Mouse (Mus musculus): ENCODE measurements around the gene Slc35e3.

Gene Slc35e3

DNA sequence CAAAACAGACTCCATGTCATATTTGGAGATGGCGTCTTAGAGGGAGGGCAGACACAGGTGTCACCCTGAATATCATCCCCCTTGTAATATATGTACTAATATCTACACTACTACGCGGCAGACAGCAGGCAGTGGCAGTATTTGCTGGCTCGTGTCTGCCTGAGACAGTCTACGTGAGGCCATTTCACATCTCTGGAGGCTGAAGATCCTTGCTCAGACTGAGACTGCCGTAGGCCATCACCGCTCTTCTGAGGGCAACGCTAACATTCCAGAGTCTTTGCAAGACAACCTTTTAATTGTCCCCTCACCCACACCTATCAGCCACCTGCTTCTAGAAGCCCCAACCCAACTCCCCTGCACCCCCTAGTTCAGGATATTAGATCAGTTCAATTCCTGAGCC is 32.7 kb downstream of the Slc35e3 start:
- DNase-seq (ENCODE audit: low spot score): no peak

DNA sequence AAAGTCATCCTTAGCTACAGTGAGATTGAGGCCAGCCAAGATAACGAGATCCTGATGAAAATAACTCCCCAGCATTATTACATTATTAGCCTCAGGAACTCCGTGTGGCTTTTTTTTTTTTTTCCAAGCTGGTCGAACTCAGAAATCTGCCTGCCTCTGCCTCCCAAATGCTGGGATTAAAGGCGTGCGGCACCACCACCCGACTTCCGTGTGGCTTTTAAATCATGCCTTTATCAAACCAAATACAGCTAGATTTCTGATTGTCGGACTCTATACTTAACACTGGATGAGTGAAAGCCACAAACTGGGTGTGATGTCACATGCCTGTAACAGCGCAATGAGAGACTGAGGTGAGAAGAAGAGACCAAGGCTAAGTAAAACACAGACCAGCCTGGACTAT is 33.3 kb downstream of the Slc35e3 start:
- DNase-seq (ENCODE audit: low spot score): no peak

DNA sequence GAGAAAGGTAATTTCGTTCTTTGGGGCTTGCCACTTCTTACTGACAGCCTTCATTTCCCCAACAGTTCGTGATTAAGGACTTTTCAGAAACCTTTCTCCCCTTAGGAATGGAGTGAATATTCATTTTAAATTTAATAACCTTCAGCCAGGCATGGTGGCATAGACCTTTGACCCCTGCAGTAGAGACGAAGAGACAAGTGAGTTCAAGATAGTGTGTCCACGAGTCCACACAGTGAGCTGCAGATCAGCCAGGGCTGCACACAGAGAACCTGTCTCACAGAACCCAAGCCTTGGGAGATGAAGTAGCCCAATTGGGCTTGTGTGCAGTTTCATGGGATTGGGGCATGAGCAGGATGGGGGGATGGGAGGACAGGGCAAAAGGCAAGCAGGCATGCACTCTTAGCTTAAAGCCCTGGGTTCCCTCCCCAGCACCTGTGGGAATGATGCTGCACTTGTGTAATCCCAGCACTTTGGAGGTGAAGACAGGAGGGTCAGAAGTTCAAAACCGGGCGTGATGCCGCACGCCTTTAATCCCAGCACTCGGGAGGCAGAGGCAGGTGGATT is 33.9 kb downstream of the Slc35e3 start:
- DNase-seq (ENCODE audit: low spot score): no peak

DNA sequence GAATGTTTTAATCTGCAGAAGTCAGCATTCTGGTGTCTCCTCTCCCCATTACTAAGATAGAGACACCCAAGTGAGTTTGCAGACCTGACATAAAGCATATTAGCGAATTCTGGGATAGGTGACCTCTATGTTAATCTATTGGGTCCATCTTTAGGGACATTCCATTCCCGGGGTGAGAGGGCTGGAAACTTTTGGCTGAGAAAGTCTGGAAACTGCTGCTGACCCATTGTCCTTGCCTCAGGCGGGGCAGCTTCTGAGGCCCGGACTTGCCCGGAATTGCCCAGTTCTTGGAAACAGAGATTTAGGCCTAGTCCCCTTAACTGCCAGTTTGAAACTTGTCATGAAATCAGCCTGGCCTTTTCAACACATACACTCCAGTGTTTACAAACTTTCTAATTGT is 34.8 kb downstream of the Slc35e3 start:
- no peak for DNase-seq (ENCODE audit: low spot score)

DNA sequence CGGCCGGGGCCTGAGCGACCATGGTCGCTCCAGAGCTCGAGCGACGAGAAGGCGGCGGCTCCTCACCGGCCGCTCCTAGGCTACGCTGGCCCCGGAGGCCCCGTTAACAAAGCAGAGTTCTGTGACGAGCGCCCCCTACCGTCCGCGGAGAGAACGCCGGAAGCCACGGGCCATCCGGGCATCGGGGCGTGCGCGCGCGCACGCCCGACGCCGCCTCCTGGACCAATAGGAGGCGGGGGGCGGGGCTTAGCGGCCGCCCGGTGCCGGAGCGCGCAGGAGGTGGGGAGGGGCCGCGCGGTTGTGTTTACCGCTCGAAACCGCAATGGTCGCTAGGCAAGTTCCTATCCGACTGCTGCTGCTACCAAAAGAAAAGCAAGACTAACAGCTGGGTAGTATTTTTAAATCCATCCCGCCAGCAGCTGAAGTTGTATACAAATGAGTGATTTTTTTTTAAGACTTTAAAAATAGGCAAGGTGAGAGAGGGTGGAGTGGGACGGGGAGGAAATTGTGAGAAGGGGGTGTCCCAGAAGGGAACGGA is 35.5 kb downstream of the Slc35e3 start, which contains the start of gene Mdm2:
Gene Mdm2, minus strand, starts transcription at position 155 of the 538 bp plus-strand sequence.
- no peak for DNase-seq (ENCODE audit: low spot score)

DNA sequence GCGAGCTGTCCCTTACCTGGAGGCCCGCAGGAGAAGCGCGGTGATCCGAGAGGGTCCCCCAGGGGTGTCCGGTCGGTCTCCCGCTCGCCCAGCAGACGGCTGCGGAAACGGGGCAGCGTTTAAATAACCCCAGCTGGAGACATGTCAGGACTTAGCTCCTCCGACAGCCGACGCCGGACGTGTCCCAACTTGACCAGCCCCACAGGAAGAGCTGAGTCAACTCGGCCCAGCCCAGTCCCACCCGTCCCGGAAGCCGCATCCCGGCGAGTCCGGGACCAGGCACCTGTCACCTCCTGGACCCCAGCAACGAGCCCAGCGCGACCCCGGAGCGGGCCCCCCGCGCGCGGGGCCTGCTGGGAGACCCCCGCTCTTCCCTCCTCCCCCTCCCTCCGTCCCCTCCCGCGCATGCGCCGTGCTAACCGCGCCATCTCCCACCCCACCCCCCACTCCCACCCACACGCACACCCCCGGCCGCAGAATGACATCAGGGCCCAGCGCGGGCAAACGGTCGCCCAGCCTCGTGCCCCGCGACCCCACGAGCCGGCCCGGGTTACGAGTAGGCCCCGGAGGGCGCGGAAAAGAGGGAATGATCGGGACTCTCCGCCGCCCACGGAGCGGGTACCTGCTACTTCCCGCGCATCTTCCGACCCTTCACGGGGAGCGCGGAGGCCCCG is 36.1 kb downstream of the Slc35e3 start:
- DNase-seq (ENCODE audit: low spot score): no peak

DNA sequence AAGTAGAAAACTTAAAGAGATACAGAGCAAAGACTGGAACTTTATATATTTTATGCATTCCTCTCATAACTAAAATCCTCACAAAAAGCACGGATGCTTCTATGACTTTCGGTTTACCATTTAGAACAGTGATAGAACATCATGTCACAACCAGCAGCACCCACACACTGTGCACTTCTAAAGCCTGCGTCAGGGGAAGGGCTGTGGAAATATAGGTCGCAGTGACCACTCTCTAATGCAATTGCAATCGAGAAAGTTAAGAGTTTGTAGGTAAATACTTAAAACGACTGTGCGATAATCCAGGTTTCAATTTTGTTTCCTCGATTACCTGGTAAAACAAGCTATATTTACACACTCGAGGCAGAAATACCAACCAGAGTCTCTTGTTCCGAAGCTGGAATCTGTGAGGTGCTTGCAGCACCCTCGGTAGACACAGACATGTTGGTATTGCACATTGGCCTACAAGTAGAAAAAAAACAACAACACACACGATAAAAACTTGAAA is 36.8 kb downstream of the Slc35e3 start:
- DNase-seq (ENCODE audit: low spot score): no peak

DNA sequence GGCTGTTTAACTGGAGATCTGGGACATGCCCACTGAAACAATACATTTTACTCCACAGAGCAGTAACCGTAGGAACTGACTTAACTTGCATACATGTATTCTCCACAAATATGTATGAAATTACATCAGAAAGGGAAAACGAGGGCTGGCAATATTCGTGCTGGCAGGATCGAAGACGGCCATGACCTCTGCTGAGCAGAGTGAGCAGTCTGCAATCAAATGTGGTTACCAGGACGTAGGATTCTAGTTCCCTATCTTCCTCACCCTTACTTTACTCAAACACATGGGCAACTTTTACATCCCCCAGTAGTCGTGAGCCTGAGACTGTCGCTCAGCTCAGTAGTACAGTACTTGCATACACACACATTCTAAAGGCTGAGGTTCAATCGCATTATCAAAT is 37.3 kb downstream of the Slc35e3 start:
- DNase-seq (ENCODE audit: low spot score): no peak

DNA sequence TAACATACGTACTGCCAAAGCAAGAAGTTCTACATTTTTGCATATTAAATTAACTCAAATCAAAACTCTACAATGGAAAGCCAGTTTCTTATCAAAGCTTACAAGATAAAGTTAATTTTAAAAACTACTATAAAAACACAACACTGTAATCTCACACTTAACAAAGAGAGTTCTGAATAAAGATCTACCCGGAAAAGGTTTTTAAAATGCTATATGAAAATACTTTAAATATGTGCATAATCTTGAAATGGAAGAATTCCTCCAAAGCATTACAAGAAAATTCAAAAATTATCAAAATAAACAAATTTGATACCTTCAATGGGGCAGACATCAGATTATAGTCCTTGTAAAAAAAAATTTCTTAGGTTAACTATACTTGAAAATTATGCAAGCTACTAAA is 37.8 kb downstream of the Slc35e3 start:
- peak; percentile 96 for DNase-seq (ENCODE audit: low spot score)

DNA sequence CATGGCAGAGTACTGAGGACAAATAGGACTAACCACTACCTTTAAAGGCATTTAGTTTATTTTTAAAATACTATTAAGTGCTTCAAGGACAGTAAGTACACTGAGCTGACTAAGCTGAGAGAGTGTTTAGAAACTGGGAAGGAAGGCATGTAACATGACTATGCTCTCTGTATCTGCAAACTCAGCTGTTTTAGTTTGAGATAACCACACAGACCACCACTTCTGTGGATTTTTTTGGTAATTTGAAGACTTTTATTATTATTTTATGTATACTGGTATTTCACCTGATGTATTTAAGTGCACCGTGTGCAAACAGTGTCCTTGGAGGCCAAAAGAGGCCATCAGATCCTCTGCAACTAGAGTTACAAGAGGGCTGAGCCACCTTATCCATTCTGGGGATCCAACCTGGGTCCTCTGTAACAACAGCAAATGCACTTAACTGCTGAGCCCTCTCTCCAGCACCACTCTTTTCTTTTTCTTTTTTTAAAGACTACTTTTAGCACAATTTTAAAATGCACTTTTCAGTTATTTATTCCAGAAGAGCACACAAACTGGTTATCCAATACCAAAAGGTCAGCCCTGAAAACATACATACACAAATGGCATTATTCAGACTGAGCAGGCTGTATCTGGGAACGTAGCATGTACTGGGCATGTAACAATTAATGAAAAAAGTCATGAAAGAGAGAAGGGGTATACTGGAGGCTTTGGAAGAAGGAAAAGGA is 38.9 kb downstream of the Slc35e3 start:
- DNase-seq (ENCODE audit: low spot score): no peak

DNA sequence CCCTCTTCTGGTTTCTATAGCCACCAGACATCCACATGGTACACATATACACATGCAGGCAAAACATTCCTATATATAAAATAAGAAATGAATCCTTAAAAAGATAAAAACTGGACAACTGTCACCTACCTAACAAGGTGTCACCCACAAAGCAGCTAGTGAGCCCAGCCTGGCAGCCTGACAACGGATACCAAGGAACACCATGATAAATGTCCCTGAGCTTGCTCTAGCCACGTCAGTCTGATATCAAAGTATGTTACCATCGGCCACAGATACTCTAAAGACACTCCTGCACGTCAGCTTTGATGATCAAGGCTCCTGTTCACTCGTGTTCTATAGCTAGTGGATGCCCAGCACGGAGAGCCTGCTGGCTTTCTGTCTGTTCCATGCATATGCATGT is 39.7 kb downstream of the Slc35e3 start:
- DNase-seq (ENCODE audit: low spot score): no peak

DNA sequence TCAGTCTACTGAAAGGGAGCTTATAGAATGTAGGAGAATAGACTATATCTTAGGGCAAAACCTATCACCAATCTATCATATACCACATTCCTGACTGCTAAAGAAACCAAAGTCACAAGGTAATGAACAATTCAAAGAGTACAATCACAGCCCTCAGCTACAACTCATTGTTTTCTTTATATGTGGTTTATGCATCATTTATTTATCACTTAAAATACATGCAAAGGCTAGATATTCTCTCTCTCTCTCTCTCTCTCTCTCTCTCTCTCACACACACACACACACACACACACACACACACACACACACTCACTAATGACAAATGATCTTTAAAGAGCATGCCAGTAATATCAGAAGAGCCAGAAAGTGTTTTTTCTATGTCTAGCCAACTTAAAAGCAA is 40.4 kb downstream of the Slc35e3 start:
- peak; percentile 97 for DNase-seq (ENCODE audit: low spot score)

DNA sequence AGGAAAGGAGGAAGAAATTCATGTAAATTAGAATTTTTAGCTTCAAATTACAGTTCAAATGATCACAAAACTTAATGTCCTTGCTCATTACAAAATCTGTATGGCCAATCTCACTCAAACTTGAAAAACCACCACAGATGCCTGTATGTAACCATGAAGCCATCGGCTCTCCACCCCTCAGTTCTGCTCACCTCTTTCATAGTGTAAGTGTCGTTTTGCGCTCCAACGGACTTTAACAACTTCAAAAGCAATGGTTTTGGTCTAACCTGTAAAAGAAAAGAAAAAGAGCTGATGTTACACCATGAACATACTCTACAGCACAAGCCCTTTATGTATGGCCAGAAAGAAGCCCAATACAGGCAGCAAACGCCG is 41.2 kb downstream of the Slc35e3 start:
- DNase-seq (ENCODE audit: low spot score): no peak

DNA sequence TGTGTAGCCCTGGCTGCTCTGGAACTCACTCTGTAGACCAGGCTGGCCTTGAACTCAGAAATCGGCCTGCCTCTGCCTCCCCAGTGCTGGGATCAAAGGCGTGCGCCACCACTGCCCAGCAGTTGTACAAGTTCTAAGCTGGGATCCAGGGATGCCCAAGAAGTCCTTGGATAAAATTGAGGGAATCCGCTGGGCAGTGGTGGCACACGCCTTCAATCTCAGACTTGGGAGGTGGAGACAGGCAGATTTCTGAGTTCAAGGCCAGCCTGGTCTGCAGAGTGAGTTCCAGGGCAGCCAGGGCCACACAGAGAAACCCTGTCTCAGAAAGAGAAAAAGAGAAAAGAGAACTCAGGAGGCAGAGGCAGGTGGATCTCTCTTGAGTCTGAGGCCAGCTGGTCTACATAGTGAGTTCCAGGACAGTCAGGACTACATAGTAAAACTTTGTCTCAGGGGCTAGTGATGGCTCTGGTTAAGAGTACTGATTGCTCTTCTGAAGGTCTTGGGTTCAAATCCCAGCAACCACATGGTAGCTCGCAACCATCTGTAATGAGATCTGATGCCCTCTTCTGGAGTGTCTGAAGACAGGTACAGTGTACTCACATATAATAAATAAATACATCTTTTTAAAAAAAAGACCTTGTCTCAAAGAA is 41.7 kb downstream of the Slc35e3 start:
- DNase-seq (ENCODE audit: low spot score): peak; percentile 98

DNA sequence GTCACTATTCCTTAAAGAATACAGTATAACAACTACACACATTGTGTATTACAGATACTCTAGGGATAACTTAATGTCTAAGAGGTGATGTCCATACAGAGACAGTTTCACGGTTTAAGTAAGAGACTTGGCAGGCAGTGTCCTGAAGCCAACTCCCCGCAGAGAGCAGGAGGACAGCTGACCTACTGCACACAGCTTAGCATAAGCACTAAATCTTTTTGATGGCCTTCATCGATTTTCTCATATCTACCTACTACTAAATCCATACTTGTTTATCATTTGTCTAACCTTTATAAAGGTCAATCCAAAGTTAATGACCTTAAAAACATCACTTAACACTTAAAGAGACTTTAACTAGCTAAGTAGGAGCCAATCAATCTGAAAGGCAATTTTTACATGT is 42.7 kb downstream of the Slc35e3 start:
- no peak for DNase-seq (ENCODE audit: low spot score)

DNA sequence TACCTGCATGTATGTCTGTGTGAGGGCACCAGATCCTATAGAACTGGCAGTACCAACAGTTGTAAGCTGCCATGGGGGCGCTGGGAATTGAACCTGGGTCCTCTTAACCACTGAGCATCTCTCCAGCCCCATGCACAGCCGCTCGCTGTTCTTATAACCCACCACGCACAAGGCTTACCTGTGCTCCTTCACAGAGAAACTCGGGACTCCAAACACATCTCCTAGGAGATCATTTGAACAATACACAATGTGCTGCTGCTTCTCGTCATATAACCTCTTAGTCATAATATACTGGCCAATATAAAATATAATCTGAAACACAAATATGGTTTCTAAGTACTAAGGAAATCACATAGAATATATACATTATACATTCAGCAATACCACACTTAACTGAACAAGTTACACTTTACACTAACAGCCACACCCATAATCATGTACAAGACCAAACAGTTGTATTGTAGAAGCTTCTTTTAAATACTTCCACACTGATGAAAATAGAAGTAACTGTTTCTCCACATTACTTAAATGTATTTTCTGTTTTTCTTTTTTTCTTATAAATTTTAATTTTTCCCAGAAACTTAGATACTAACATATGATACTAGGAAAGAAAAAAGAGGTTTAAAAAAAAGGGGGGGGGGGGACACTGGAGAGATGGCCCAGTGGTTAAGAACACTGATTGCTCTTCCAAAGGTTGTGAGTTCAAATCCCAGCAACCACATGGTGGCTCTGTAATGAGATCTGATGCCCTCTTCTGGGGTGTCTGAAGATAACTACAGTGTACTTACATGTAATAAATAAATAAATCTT is 43.9 kb downstream of the Slc35e3 start:
- DNase-seq (ENCODE audit: low spot score): peak; percentile 97

DNA sequence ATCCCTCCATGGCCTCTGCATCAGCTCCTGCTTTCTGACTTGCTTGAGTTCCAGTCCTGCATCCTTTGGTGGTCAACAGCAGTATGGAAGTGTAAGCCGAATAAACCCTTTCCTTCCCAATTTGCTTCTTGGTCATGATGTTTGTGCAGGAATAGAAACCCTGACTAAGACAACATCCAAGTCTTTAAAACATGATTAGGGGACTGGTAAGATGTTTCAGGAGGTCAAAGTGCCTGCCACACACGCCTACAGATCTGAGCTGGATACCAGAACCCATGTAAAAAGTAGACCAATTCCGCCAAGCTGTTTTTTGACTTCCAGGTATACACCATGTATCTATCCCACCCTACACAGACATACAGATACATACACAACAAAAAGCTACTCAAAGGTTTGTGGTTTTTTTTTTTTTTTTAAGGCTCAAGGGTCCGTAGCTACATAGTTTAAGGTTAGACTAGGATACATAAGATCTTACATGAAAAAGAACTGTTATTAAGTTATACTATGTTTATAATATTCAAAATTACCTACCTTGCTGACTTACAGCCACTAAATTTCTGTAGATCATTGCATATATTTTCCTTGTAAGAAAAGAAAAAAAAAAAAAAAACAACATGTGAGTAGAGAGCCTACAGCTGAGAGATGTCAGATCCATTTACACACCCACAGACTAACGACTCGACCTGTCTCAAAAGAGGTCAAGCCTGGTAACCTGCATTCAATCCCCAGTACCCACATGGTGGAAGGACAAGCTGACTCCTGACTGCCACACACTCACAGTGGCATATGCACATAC is 44.9 kb downstream of the Slc35e3 start:
- peak; percentile 97 for DNase-seq (ENCODE audit: low spot score)

DNA sequence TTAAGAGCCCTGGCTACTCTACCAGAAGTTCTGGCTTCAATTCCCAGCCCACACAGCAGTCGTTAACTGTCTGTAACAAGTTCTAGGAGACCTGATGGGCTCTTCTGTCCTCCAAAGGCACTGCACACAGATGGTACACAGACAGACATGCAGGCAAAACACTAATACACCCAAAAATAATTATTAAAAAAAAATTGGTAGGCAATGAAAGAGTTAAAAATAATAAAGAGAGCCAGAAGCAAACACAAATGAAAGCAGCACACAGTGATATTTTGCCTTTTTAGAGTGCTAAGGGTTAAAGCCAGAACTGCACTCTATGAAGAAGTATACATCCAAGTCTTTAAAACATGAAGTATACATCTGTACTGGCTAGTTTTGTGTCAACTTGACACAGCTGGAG is 45.7 kb downstream of the Slc35e3 start:
- DNase-seq (ENCODE audit: low spot score): peak; percentile 97

DNA sequence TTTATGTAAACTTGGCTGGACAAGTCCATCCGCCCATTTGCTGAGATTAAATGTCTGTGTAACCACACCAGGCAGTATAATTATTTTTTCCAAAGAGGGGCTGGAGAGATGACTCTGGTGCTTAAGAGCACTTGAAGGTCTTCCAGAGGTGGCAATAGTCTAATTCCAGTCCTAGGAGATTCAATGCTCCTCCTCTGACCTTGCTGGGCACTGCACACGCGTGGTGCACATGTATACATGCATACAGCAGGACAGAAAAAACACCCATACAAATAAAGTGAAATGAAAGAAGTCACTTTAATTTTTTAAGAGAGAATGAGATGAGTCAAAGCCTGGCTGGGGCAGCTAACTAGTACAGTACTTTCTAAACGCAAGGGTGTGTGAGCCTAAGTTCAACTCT is 46.3 kb downstream of the Slc35e3 start:
- peak; percentile 97 for DNase-seq (ENCODE audit: low spot score)

DNA sequence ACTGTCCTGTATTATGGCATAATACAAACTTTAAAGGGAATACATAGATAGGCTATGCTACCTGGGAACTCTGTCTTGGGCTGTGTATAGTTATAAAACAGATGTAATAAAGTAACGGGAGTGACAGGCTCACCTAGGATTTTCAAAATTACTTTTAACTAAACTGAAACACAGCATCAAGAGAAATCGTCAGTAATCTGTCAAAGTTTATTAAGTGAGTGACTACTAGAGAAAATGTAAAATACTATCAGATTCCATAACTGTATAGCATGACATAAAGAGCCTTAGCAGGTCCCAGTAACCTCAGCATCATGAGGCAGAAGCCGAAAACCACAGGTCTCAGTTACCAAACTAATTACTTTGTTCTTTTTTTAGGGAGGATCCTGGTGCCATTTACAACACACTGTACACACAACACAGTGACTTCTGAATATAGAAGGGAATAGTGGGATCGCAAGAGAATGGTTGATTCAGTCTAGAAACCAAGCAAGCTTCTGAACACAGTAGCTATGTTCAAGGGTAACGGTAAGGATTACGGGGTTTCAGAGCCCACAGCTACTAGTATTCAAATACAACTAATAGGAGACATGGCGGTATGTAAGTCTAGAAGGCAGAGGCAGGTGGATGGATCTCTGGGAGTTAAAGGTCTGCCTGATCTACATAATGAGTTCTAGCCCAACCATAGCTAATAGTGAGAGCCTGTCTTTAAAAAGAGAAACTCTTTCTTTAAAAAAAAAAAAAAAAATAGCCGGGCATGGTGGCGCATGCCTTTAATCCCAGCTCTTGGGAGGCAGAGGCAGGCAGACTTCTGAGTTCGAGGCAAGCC is 47.6 kb downstream of the Slc35e3 start:
- DNase-seq (ENCODE audit: low spot score): peak; percentile 96
